In the genomic region with DNA sequence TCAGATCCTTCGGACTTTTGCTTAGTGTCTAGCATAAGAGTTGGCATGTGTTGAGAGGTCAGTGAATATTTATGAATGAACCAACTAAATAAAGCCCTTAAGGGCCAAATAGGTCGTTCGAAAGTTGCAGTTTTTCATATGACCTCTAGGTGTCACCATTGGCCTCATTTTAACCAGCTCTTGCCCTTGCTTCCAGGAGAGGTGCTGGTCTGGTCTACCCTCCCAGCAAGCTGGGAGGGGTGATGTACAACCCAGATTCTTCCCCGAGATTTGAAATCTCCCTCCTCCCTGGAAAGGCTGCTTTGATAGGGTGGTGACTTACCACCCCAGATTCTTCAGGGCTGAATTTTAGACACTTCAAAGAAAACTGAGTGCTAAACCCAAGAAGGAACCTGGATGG, we compare ENCODE assay signal across 8 mouse cellular contexts. TPM values are rescaled to one million over a fixed set of nuclear protein-coding genes. Genes with fewer than 3 reads are reported as not detected.
DNase-seq lines count a peak whose midpoint lies in the region; ATAC-seq and TF ChIP-seq lines count a peak whose summit lies in the region.

No protein-coding gene starts in this region.

- H3K36me3 ChIP-seq in forebrain, embryonic 10.5 days (replicated peaks), result no peaks in the 10 kb centered on the region
- no peaks in the 10 kb centered on the region for H3K36me3 ChIP-seq in forebrain, embryonic 15.5 days
- H3K36me3 ChIP-seq in testis, adult 2 months (ENCODE audit: control insufficient read depth, insufficient read depth, low read length), result no peaks in the 10 kb centered on the region
- H3K36me3 ChIP-seq in intestine, postnatal 0 days (ENCODE audit: control insufficient read depth, insufficient read depth), result no peaks in the 10 kb centered on the region
- H3K36me3 ChIP-seq in midbrain, postnatal 0 days (ENCODE audit: insufficient read depth, low read length), result no peaks in the 10 kb centered on the region

- peaks cover 10% of the 10 kb centered on the region; the same call in 1 of the 2 replicates for H3K27me3 ChIP-seq in forebrain, embryonic 10.5 days (ENCODE audit: poor library complexity, severe bottlenecking)
- no peaks in the 10 kb centered on the region for H3K27me3 ChIP-seq in forebrain, embryonic 15.5 days
- H3K27me3 ChIP-seq in testis, adult 2 months (ENCODE audit: control insufficient read depth, insufficient read depth, low read length), result no peaks in the 10 kb centered on the region
- no peaks in the 10 kb centered on the region for H3K27me3 ChIP-seq in intestine, postnatal 0 days (replicated peaks; ENCODE audit: control insufficient read depth, insufficient read depth, low read length)
- H3K27me3 ChIP-seq in midbrain, postnatal 0 days (ENCODE audit: insufficient read depth, low read length), result no peaks in the 10 kb centered on the region

- TF ChIP-seq POLR2A in testis, adult 2 months (IDR thresholded peaks at IDR 0.05; ENCODE audit: control insufficient read depth, low read depth, low read length), result no peak

- WGBS in forebrain, embryonic 10.5 days, result 3% methylated on average over 4 of the region's 4 CpGs
- WGBS in forebrain, embryonic 15.5 days, result 2% methylated on average over 4 of the region's 4 CpGs
- WGBS in intestine, postnatal 0 days, result 1% methylated on average over 4 of the region's 4 CpGs
- WGBS in midbrain, postnatal 0 days, result 2% methylated on average over 4 of the region's 4 CpGs

- no peak overlapping the region for H3K4me3 ChIP-seq in forebrain, embryonic 10.5 days
- H3K4me3 ChIP-seq in forebrain, embryonic 15.5 days, result no peak overlapping the region
- no peak overlapping the region for H3K4me3 ChIP-seq in testis, adult 2 months (ENCODE audit: control insufficient read depth, low read depth, low read length)
- no peak overlapping the region for H3K4me3 ChIP-seq in intestine, postnatal 0 days (ENCODE audit: low read depth, low read length)
- H3K4me3 ChIP-seq in midbrain, postnatal 0 days (ENCODE audit: low read depth, low read length), result no peak overlapping the region

- no peak overlapping the region for H3K4me2 ChIP-seq in forebrain, embryonic 15.5 days (replicated peaks)
- no peak overlapping the region for H3K4me2 ChIP-seq in intestine, postnatal 0 days (replicated peaks; ENCODE audit: low read depth)
- H3K4me2 ChIP-seq in midbrain, postnatal 0 days (ENCODE audit: low read depth, low read length, poor library complexity, severe bottlenecking), result no peak overlapping the region

- H3K4me1 ChIP-seq in forebrain, embryonic 10.5 days, result peaks cover 58% of the 10 kb centered on the region
- H3K4me1 ChIP-seq in forebrain, embryonic 15.5 days, result peaks cover 29% of the 10 kb centered on the region
- peaks cover 7% of the 10 kb centered on the region for H3K4me1 ChIP-seq in testis, adult 2 months (ENCODE audit: control insufficient read depth, insufficient read depth, low read length)
- H3K4me1 ChIP-seq in intestine, postnatal 0 days (replicated peaks; ENCODE audit: control insufficient read depth, insufficient read depth, low read length), result no peaks in the 10 kb centered on the region
- H3K4me1 ChIP-seq in midbrain, postnatal 0 days (ENCODE audit: insufficient read depth, low read length), result no peaks in the 10 kb centered on the region

- DNase-seq in forebrain, embryonic 10.5 days (ENCODE audit: extremely low spot score, low spot score), result peak; percentile 36
- DNase-seq in testis, postnatal 10 days (ENCODE audit: low spot score), result no peak
- peak; percentile 71 for DNase-seq in embryo, embryonic 11.5 days (ENCODE audit: low read depth, low spot score)
- peak; percentile 83 for DNase-seq in midbrain, postnatal 0 days (ENCODE audit: low spot score)
- no peak for DNase-seq in urinary bladder, postnatal 36 days (ENCODE audit: low spot score in 2 of 2)

- no peaks in the 10 kb centered on the region for H3K9me3 ChIP-seq in forebrain, embryonic 10.5 days
- H3K9me3 ChIP-seq in forebrain, embryonic 15.5 days, result no peaks in the 10 kb centered on the region
- no peaks in the 10 kb centered on the region for H3K9me3 ChIP-seq in intestine, postnatal 0 days (ENCODE audit: control insufficient read depth)
- H3K9me3 ChIP-seq in midbrain, postnatal 0 days (ENCODE audit: low read length), result no peaks in the 10 kb centered on the region

- peak; percentile 48; the same call in 1 of the 2 replicates for TF ChIP-seq CTCF in testis, adult 2 months (IDR thresholded peaks at IDR 0.05; ENCODE audit: control insufficient read depth, insufficient read depth, insufficient replicate concordance, low read depth, low read length)
- TF ChIP-seq CTCF in intestine, postnatal 0 days (IDR thresholded peaks at IDR 0.05; ENCODE audit: low read depth), result peak; percentile 81
- peak; percentile 83 for TF ChIP-seq CTCF in midbrain, postnatal 0 days (IDR thresholded peaks at IDR 0.05)

- no peak overlapping the region for H3K27ac ChIP-seq in forebrain, embryonic 10.5 days
- H3K27ac ChIP-seq in forebrain, embryonic 15.5 days (replicated peaks), result no peak overlapping the region
- no peak overlapping the region for H3K27ac ChIP-seq in testis, adult 2 months (ENCODE audit: control insufficient read depth, insufficient read depth, low read depth, low read length)
- H3K27ac ChIP-seq in intestine, postnatal 0 days (ENCODE audit: low read depth, low read length), result no peak overlapping the region
- H3K27ac ChIP-seq in midbrain, postnatal 0 days (ENCODE audit: low read depth, low read length), result no peak overlapping the region

- no peak overlapping the region for H3K9ac ChIP-seq in forebrain, embryonic 15.5 days (replicated peaks)
- H3K9ac ChIP-seq in intestine, postnatal 0 days (ENCODE audit: low read depth, low read length), result no peak overlapping the region
- H3K9ac ChIP-seq in midbrain, postnatal 0 days (replicated peaks; ENCODE audit: low read length, poor library complexity, severe bottlenecking), result no peak overlapping the region

- ATAC-seq in forebrain, embryonic 15.5 days (replicated peaks), result no peak
- ATAC-seq in intestine, postnatal 0 days, result no peak
- 0 out of 2 replicates have a peak, but pooled peaks have one; percentile 44 for ATAC-seq in midbrain, postnatal 0 days (ENCODE audit: low FRiP score)

RNA-seq across cellular contexts. Expression of a gene that starts 6.3 kb away (rescaled TPM):
- 1.5 and 2.2 TPM in 2 replicates for polyA plus RNA-seq in forebrain, embryonic 10.5 days (2016; fragmentation: Nextera tagmentation; extraction: Ambion mirVana)
- polyA plus RNA-seq in forebrain, embryonic 15.5 days (2015; fragmentation: Nextera tagmentation; extraction: Ambion mirVana), result 0.59 and 0.73 TPM in 2 replicates
- 2.0 and 3.5 TPM in 2 replicates for polyA plus RNA-seq in testis, adult 2 months (2012; rRNA removed)
- polyA plus RNA-seq in intestine, postnatal 0 days (2015; fragmentation: Nextera tagmentation; extraction: Ambion mirVana), result 0.51 and 0.99 TPM in 2 replicates
- total RNA-seq in midbrain, postnatal 0 days (2014; rRNA removed), result 0.55 and 0.71 TPM in 2 replicates
- polyA plus RNA-seq in midbrain, postnatal 0 days (2015; fragmentation: Nextera tagmentation; extraction: Ambion mirVana), result 0.74 and 1.1 TPM in 2 replicates

RNA-seq across cellular contexts. Expression of a gene that starts 20.3 kb away (rescaled TPM):
- polyA plus RNA-seq in forebrain, embryonic 10.5 days (2016; fragmentation: Nextera tagmentation; extraction: Ambion mirVana), result 30.4 and 30.6 TPM in 2 replicates
- polyA plus RNA-seq in forebrain, embryonic 15.5 days (2015; fragmentation: Nextera tagmentation; extraction: Ambion mirVana), result 9.5 and 10.1 TPM in 2 replicates
- polyA plus RNA-seq in testis, adult 2 months (2012; rRNA removed), result 5.7 and 6.2 TPM in 2 replicates
- polyA plus RNA-seq in intestine, postnatal 0 days (2015; fragmentation: Nextera tagmentation; extraction: Ambion mirVana), result 2.6 and 2.9 TPM in 2 replicates
- total RNA-seq in midbrain, postnatal 0 days (2014; rRNA removed), result 5.1 and 5.6 TPM in 2 replicates
- polyA plus RNA-seq in midbrain, postnatal 0 days (2015; fragmentation: Nextera tagmentation; extraction: Ambion mirVana), result 3.0 and 4.5 TPM in 2 replicates

RNA-seq across cellular contexts. Expression of a gene that starts 20.4 kb away (rescaled TPM):
- 41.3 and 44.1 TPM in 2 replicates for polyA plus RNA-seq in forebrain, embryonic 10.5 days (2016; fragmentation: Nextera tagmentation; extraction: Ambion mirVana)
- 29.0 and 31.9 TPM in 2 replicates for polyA plus RNA-seq in forebrain, embryonic 15.5 days (2015; fragmentation: Nextera tagmentation; extraction: Ambion mirVana)
- polyA plus RNA-seq in testis, adult 2 months (2012; rRNA removed), result 30.9 and 35.0 TPM in 2 replicates
- 13.3 and 14.7 TPM in 2 replicates for polyA plus RNA-seq in intestine, postnatal 0 days (2015; fragmentation: Nextera tagmentation; extraction: Ambion mirVana)
- 38.9 and 42.9 TPM in 2 replicates for total RNA-seq in midbrain, postnatal 0 days (2014; rRNA removed)
- polyA plus RNA-seq in midbrain, postnatal 0 days (2015; fragmentation: Nextera tagmentation; extraction: Ambion mirVana), result 22.5 and 26.2 TPM in 2 replicates

RNA-seq across cellular contexts. Expression of a gene that starts 49.4 kb away (rescaled TPM):
- polyA plus RNA-seq in forebrain, embryonic 10.5 days (2016; fragmentation: Nextera tagmentation; extraction: Ambion mirVana), result 5.5 and 5.7 TPM in 2 replicates
- polyA plus RNA-seq in forebrain, embryonic 15.5 days (2015; fragmentation: Nextera tagmentation; extraction: Ambion mirVana), result 9.2 and 9.5 TPM in 2 replicates
- 3.7 and 4.7 TPM in 2 replicates for polyA plus RNA-seq in testis, adult 2 months (2012; rRNA removed)
- polyA plus RNA-seq in intestine, postnatal 0 days (2015; fragmentation: Nextera tagmentation; extraction: Ambion mirVana), result 1.9 and 2.1 TPM in 2 replicates
- 20.1 and 23.0 TPM in 2 replicates for total RNA-seq in midbrain, postnatal 0 days (2014; rRNA removed)
- polyA plus RNA-seq in midbrain, postnatal 0 days (2015; fragmentation: Nextera tagmentation; extraction: Ambion mirVana), result 2.2 and 2.4 TPM in 2 replicates

Comparison
In these comparisons a context has a peak if more than half of its experiments do, and no peak if none do; other contexts are left out.
1. DNase-seq: peak in forebrain, embryonic 10.5 days (single experiment), embryo, embryonic 11.5 days (single experiment) and midbrain, postnatal 0 days (single experiment); none in testis, postnatal 10 days (single experiment) and urinary bladder, postnatal 36 days (0 of 2).
2. Peak in every context shown above with its lines, with median percentiles within 50 percentile points of each other: CTCF ChIP-seq.